Mouse (Mus musculus) thymus, postnatal 25 days (tissue): Measurements from ENCODE around the gene Ano6.

Experiments
- DNase-seq: peaks from one replicate; pipeline ENCODE4 v3.0.0; 2022

The Ano6 gene

DNA sequence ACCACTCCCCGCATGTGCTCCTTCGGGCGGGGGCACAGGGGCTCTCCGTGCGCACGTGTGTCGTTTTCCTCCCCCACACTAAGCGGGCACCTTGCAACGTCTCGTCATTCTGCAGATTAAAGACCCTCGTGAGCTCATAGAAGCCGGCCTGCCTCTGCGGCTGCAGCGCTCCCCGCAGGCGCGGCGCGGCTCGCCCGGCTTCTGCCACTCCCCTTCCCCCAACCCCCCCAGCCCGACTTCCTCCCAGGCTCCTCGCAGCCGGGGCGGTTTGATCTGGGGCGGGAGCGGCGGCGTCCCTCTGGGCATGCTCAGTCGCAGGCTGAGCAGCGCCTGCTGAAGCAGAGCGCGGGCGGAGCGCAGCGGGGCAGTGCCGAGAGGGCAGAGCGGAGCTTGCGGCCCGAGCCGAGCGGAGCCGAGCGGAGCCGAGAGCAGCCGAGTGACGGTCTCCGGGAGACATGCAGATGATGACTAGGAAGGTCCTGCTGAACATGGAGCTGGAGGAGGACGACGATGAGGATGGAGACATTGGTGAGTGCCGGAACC is at the start of gene Ano6:
Gene Ano6, plus strand, starts transcription at position 315 of the 543 bp plus-strand sequence.
- peak; percentile 96 for DNase-seq

- no peak for DNase-seq
Measured at GRCm38 (mm10) chr15:95742955-95743354, 47.7 kb upstream of the Ano6 start.

GRCm38 (mm10) chr15:95743856-95744255 is 46.8 kb upstream of the Ano6 start:
- DNase-seq: no peak

DNA sequence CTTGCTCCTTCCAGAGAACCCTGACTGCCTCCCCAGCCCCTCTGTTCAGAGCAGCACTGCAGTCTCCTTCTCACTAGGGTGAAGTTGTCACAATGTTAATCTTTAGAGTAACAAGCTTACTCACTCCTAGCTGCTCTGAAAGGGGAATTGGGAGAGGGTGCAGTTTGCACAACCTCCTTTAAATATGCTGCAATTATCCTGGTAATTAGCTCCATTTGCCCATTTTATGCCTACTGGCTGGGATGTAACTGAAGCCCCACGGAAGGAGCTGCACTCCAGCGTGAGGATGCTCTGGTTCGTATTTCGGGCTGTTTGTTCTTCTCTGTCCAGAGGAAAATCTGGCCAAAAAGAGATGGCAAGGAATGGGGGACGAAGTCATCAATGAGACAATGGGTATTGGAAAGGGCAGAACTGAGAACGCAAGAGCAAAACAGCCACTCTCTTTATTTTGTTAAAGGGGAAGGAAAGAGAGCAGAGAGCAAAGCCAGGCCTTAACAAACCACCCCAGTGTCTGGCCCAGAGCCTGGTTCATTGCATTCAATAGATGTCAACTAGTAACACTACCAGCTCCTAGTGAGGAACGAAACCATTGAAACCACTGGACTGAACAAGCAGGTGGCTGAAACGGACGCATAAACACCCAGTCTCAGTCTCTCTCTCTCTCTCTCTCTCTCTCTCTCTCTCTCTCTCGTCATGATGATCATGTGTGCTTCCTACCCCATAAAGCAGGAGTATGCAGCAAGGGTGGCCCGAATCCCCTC is 45.1 kb upstream of the Ano6 start:
- no peak for DNase-seq

DNA sequence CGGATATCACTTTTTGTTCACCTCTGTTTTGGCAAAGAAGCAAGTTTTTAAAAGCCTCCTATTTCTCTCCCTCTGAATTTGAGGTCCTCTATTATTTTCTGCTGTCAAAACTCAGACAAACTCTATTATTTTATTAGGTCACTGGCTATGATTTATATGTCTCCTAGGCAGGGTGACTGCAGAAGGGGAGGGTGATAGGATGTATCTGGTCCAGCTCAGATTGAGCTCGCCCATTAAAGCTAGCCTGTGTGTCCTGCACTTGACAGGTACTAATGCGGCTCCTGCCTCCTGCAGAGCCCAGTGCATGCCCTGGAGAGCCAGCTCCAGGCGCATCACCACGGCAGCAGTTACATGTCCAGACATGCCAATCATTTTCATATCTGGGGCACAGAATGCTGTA is 44.1 kb upstream of the Ano6 start:
- no peak for DNase-seq

DNA sequence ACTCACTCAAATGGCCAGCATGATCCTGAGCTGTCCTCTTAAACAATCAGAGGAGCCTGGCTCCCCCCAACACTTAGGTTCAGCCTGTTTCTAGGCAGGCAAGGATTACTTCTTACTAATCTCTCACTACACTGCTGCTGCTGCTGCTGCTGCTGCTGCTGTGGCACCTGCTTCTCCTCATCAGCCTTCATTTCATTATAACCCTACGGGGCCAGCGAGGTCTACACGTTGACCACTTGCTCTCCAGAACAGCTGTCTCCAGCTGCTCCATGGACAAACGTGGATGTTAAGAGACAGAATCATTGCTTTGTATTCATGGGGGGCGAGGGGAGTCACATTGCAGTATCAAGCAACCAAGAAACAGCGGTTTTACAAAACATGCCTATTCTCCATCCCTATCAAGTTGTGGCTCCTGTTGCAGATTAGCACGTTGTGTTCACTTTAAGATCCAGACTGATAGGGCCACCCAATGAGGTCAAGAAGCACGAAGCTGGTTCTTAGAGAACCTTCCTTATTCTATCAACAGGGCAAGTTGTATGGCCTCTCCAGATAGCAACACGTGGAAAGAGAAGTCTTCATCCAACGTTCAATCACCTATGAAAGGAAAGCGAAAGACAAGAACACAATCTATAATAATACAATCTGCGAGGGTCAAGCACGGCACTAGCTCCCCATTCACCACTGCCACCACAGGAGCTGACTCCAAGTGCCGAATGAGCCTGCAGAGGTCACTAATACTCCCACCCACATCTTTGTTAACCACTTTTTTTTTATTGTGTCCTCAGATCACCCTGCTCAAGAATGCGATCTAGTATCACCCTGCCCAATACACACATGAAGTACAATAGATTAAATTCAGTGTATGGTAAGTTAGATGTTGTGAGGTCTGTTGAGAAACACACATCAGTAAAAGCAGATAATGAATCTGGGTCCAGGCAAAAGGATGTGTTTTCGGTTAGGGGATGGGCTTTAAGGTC is 43.4 kb upstream of the Ano6 start:
- no peak for DNase-seq

- DNase-seq: no peak
Measured at GRCm38 (mm10) chr15:95749216-95749615, 41.4 kb upstream of the Ano6 start.

- DNase-seq: no peak
Measured at GRCm38 (mm10) chr15:95750038-95750437, 40.6 kb upstream of the Ano6 start.

- no peak for DNase-seq
Measured at GRCm38 (mm10) chr15:95751832-95752676, 38.6 kb upstream of the Ano6 start.

DNA sequence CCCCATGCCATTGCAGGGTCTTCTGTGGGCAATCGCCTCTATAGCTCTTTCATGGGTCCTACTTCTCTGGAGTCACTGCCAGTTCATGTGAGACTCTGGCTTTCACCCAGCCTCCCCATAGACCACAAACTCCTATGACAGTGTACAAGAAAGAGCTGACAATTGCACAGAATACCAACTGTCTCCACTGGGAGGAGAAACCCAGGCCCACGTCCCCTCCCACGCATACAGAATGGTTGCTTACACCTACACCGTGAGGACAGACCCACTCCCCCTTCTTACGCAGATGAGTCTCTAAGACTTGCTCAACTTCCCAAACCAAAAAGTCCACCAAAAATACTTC is 38.0 kb upstream of the Ano6 start:
- peak; percentile 71 for DNase-seq

DNA sequence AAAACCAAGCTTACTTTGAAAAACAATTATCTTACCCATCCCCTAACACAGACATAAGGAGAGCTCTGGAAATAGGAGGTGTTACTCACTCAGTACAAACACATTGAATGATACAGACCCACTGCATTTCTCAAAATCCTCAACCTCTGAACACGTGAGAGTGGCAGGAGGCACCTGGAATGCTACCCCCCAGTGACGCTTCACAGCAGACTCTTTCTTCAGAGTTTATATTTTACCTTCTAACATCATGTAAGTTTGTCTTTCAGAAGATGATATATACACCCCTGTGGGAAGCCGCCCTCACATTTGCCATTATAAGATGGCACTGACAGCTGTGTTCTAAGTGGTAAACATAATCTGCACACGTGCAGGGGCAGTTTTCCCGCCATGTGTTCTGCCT is 37.6 kb upstream of the Ano6 start:
- DNase-seq: no peak

DNA sequence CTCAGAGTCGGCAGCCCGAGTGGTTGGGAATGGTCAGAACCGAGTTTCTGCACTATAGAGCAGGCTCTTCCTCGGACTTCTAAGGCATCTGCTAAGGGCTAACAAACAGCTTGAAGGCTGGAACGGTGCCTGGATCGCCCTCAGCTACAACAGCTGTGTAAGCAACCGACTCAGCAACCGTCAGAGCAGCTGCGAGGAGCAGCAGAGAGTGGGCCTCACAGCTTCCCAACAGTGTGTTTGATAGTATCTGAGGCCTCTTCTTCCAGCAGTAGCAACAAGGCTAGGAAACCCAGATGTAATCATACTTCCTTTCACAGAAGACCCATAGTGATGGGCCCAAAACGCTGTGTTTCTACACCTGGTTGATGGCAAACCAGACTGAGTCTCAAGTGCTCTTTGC is 33.5 kb upstream of the Ano6 start:
- DNase-seq: peak; percentile 84

GRCm38 (mm10) chr15:95758069-95758468 is 32.6 kb upstream of the Ano6 start:
- peak; percentile 56 for DNase-seq

- no peak for DNase-seq
Measured at GRCm38 (mm10) chr15:95758696-95759434, 31.8 kb upstream of the Ano6 start.

DNA sequence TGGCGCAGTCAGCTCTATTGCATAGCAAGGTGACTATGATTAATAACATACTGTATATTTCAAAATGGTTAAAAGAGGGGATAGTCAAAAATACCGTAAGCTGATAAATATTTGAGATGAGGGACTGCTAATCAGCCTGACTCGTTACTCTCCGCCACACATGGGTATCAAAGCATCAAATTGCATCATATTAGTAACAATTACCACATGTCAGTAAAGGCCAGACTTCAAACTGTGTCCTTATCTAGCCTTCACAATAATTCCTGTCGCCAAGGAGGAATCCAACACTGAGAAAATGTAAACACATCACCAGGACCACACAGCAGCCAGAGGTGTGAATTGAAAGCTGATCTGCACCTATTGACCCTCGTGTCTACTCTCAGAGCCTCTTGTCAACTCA is 30.8 kb upstream of the Ano6 start:
- DNase-seq: no peak

DNA sequence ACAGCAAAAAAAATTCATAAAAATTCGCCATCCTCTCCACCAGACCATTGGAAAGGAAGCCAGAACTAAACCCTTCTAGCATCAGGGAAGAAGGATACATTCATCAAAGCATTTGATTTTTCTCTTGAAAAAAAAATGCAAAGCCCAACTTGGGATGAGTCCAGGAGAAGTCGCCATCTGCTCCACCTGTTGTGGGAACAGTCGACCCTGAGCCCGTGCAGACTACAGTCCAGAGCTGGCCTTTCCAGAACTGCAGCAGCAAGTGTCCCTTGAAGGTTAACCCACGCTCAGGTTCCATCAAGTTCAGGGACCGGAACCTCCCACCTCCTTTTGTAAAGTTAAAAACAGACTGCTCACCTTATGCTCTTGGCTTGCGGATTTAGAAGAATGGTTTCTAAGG is 29.2 kb upstream of the Ano6 start:
- no peak for DNase-seq

GRCm38 (mm10) chr15:95762661-95763303 is 27.9 kb upstream of the Ano6 start:
- peak; percentile 82 for DNase-seq

DNA sequence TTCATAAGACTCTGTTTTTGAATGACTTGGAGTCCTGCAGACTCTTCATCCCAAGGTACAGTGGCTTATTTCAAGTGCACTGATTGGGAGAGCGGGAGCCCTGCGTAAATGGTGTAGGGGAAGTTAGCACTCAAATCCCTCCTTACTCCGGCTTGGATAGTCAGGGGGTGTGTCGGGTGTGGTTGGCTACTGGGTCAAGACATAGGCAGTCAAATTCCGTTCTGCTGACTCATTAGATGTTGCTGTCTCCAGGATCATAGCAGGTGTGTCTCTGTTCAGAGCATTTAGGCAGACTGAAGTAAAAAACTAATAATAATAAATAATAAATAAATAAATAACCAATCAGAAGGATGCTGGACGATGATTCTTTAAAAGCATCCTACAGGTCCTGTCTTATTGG is 27.2 kb upstream of the Ano6 start:
- DNase-seq: no peak

DNA sequence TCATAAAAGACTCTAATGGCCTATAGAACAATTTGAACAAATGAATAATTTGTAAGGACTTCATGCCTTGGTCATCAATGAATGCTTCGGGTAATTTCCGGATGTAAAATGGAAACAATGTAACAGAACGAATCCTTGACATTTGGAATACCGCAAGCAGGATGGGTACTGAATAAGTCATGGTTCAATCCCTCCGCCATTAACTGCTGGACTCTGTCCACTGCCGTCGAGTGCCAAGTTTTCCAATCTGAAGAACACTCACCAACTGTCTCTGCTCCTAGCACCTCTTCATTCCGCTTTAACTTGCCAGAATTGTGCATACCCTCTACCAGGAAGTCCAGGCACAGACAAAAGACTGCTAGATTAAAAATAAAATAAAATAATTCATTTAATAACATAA is 25.4 kb upstream of the Ano6 start:
- no peak for DNase-seq

DNA sequence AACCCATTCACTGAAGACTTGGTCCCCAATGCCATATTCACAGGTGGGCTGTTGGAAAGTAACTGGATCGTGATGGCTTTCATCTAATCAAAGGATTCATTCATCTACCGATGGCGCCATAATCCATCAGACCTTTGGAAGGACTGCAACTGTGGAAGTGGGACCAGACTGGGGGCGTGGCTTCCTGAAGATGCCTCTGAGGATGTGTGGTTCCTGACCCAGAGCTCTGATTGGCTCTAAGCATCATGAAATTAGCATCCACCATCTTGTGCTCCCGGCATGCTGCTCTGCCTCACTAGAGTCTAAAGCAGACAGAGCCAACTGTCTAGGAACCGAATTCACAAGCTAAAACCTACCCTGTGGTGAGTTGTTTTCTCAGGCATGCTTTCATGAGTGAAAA is 24.7 kb upstream of the Ano6 start:
- no peak for DNase-seq

GRCm38 (mm10) chr15:95767825-95768224 is 22.8 kb upstream of the Ano6 start:
- no peak for DNase-seq

- no peak for DNase-seq
Measured at GRCm38 (mm10) chr15:95768703-95769102, 21.9 kb upstream of the Ano6 start.
